Mouse (Mus musculus): ENCODE data around the gene Dock7. TPM values are rescaled to one million over a fixed set of nuclear protein-coding genes. Genes with fewer than 3 reads are reported as not detected.
A peak's percentile ranks its signal among the peaks of the same experiment; 100 is the strongest.
"Not testable (repeated sequence)": the region's sequence is repeated elsewhere in the genome, so short reads cannot be mapped to it uniquely, and the experiment has no call there.

Dock7 gene
- polyA plus RNA-seq, 1 experiment, result 60.9 TPM

DNA sequence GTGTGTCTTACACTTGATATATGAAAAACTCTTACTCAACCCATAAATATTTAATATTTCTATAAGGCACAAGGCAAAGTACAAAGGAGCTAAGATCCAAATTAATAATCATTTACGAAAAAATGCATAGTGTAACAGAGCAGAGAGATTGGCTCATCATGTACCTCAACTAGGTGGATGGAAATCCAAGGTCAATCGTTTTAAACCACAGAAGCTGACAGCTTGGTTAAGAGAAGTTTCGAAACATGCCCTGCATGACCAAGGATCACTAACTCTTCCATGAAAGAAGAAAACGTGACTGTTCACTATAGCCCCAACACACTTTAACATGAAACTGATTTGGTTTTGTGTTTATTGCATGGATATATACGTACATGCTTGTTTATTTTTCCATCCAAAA lies 92.3 kb downstream of the Dock7 start:
- DNase-seq (ENCODE audit: extremely low spot score in 1 of 2, low spot score in 1 of 2), result no peak

GRCm38 (mm10) chr4:99022221-99022620 lies 98.5 kb downstream of the Dock7 start:
- DNase-seq (ENCODE audit: extremely low spot score in 1 of 2, low spot score in 1 of 2), result peak in 1 of 2 experiments; percentile 21

DNA sequence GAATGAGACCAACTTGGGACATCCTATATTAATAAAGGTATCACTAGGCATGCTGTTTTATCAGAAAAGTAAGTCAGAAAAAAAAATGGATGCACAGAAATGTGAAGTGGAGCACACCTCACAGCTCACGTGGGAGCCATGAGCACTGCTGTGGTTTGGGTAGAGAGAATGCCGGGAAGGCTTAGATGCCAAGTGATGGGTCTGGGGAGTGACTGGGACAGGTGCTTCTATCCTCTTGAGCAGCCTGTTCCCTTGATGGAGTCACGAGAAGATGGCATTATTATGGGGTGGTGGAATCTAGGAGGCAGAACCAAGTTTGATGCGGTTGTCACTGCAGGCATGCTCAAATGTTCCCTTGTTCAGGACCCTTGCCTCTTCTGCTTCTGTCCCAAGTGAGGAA lies 109.7 kb downstream of the Dock7 start:
- no peak for DNase-seq (ENCODE audit: extremely low spot score in 1 of 2, low spot score in 1 of 2)

GRCm38 (mm10) chr4:99006319-99006718 lies 114.4 kb downstream of the Dock7 start:
- no peak for DNase-seq (ENCODE audit: extremely low spot score in 1 of 2, low spot score in 1 of 2)

DNA sequence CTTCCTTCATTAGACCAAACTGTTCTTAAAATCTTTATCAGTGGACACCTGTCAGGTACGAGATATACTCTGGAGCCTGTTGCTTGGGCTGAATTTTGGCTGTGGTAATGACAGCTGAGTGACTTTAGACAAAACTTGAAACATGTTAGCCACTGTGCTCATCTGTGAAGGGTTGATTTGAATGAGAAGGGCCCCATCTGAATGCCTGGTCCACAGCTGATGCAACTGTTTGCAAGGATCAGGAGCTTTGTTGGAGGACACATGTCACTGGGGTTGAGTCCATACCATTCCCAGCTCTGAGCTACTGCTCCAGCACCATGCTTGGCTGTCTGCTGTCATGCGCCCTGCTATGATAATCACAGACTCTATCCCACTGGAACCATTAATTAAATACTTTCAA lies 115.1 kb downstream of the Dock7 start:
- no peak for DNase-seq (ENCODE audit: extremely low spot score in 1 of 2, low spot score in 1 of 2)

DNA sequence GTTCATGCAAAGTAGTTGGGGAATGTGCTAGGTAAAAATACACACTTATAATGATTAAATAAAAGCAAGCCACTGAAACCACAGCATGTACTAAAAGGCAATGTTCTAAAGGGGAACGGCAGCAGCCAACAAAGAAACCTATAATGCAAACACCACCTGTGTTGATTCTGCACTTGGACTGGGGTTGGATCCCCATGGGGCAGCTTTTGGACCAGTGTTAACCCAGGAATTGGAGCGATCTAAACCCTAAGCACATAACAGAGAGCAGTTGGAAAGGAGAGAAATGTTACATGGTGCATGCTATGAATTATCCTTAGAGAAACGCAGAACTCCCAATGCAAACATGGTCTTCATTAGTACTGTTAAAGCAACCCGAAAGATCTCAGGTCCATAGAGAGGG lies 127.2 kb downstream of the Dock7 start:
- no peak for DNase-seq (ENCODE audit: extremely low spot score in 1 of 2, low spot score in 1 of 2)

GRCm38 (mm10) chr4:98984701-98985100 lies 136.0 kb downstream of the Dock7 start:
- DNase-seq (ENCODE audit: extremely low spot score in 1 of 2, low spot score in 1 of 2), result no peak

DNA sequence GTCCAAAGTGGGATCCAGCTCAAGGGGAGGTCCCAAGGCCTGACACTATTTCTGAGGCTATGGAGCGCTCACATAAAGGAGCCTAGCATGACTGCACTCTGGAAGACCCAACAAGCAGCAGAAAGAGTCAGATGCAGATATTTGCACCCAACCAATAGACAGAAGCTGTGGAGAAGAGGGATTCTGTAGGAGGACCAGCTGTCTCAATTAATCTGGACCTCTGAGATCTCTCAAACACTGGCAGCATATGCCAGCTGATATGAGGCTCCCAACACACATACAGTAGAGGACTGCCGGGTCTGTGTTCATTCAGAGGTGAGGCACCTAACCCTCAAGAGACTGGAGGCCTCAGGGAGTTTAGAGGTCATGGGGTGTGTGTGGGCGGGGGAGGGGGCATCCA lies 140.7 kb downstream of the Dock7 start:
- DNase-seq (ENCODE audit: extremely low spot score in 1 of 2, low spot score in 1 of 2), result not testable (repeated sequence)

- DNase-seq (ENCODE audit: extremely low spot score in 1 of 2, low spot score in 1 of 2), result no peak
These were observed 142.0 kb downstream of the Dock7 start for GRCm38 (mm10) chr4:98978693-98979092.

GRCm38 (mm10) chr4:98978288-98978687 lies 142.4 kb downstream of the Dock7 start:
- DNase-seq (ENCODE audit: extremely low spot score in 1 of 2, low spot score in 1 of 2), result not testable (repeated sequence)

- no peak for DNase-seq (ENCODE audit: extremely low spot score in 1 of 2, low spot score in 1 of 2)
These were observed 145.0 kb downstream of the Dock7 start for GRCm38 (mm10) chr4:98975741-98976140.

DNA sequence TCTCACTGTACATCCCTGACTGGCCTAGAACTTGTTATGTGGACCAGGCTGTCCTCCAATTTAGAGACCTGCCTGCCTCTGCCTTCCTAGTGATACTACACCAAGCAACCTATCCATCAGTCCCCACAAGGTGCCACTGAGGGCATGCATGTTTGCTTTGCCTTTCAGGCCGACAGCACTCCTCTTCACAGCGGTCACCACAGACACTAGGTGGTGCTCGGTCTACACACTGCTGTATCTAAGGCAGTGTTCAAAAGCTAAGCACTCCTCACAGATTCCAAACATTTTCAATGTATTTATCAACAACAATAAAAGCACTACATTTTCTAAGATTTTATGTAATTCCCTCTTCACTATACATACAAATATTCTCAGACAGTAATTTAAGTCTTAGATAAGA lies 150.8 kb downstream of the Dock7 start:
- no peak for DNase-seq (ENCODE audit: extremely low spot score in 1 of 2, low spot score in 1 of 2)

- DNase-seq (ENCODE audit: extremely low spot score in 1 of 2, low spot score in 1 of 2), result no peak
These were observed 160.5 kb downstream of the Dock7 start for GRCm38 (mm10) chr4:98960243-98960642.

DNA sequence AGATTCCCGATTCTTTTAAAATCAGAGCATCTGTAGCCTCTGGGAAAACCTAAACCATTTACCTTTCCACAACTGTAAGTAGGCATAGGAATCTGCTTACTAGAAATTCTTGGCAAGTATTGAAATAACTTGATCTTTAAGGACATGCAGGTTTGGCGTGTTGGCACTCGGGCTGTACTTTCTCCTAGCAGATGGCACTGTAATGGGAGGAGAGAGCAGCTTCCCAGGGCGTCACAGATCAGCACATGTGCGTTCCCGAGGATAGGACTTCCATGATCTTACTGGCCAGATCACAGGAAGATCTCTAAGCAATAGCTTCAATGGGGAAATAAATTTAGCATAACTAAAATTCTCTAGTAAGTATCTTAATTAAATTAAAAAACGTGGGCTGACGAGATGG lies 164.7 kb downstream of the Dock7 start:
- DNase-seq (ENCODE audit: extremely low spot score in 1 of 2, low spot score in 1 of 2), result no peak

DNA sequence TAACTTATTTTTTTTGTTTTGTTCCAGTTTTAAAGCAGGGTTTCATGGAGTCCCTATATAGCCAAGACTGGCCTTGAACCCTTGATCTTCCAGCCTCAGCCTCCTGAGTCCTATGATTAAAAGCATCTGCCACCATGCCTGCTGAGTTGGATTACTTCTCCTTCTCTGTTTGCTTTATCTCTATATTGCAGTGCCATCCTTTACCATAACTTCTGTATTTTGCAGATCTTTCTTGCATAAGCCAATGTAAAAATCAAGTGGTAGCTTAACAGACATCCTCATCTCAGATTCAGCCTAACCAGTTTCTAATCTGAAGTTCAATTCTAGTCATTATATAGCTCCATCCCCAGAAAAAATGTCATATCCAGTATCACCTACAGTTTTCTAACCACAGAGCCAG lies 170.2 kb downstream of the Dock7 start:
- no peak for DNase-seq (ENCODE audit: extremely low spot score in 1 of 2, low spot score in 1 of 2)

DNA sequence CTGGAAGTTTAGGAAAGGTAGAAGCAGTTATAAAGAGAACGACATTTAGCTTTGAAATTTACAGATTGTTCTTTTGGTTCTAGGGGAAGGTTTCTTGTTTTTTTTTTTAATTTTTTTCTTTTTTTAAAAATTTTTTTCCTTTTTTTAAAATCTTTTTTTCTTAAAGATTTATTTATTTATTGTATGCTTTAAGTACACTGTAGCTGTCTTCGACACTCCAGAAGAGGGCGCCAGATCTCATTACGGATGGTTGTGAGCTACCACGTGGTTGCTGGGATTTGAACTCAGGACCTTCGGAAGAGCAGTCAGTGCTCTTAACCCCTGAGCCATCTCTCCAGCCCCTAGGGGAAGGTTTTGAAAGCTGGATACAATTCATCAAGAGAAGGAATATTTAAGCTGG lies 182.5 kb downstream of the Dock7 start:
- DNase-seq (ENCODE audit: extremely low spot score in 1 of 2, low spot score in 1 of 2), result not testable (repeated sequence)

DNA sequence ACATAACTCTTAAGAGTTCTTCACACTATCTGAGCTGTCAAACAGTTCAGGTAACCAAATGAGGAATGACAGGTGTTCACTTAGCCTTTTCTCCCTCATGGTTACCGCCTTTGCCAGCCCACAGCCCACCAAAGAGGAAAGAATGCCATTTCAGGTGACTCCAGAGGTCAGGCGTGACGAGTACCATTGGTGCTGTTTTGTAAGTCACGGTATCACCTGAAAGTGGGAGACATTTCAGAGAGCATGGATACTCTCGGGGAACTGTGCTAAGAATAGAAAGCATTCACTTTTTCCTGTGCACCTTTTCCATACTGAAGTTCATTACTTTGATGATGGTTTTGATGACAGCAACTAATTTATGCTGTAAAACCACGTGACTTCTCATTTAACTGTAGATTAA lies 184.7 kb downstream of the Dock7 start:
- no peak for DNase-seq (ENCODE audit: extremely low spot score in 1 of 2, low spot score in 1 of 2)

DNA sequence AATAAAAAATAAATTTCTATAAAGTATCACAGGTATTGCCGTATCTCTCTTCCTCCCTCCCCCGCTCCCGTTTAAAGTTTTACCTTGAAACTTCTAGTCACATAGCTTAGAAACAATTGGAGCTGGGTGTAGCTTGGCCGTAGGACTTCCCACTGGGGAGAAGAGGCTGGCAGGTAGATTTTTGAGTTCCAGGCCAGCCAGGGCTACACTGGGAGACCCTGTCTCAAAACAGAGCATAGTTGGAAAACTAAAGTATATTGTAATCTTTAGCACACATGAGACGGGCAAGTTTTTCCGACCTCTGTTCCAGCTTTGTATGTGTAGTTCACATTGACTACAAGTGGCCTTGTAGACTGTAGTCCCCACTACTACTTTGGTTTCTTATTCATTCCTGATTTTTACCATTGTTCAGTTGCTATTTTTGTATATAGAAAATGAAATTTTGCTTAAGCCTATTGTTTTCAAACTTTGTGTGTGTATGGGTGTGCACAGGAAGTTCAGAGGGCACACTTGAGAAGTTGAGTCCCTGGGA lies 195.4 kb downstream of the Dock7 start:
- no peak for DNase-seq (ENCODE audit: extremely low spot score in 1 of 2, low spot score in 1 of 2)

- no peak for DNase-seq (ENCODE audit: extremely low spot score in 1 of 2, low spot score in 1 of 2)
These were observed 195.9 kb downstream of the Dock7 start for GRCm38 (mm10) chr4:98924906-98925178.

GRCm38 (mm10) chr4:98924071-98924905 lies 196.4 kb downstream of the Dock7 start:
- peak; percentile 8 to 19 for DNase-seq (ENCODE audit: extremely low spot score in 1 of 2, low spot score in 1 of 2)

- no peak for DNase-seq (ENCODE audit: extremely low spot score in 1 of 2, low spot score in 1 of 2)
These were observed 197.1 kb downstream of the Dock7 start, which contains the start of gene Usp1 for GRCm38 (mm10) chr4:98923568-98924070. TSS of gene Usp1 (plus strand) at chr4:98923810.
